Mouse (Mus musculus) left cerebral cortex, adult 9 months (tissue): ENCODE measurements around the gene Gm15262.
A peak's percentile ranks its signal among the peaks of the same experiment; 100 is the strongest.
"Not testable (repeated sequence)": the region's sequence is repeated elsewhere in the genome, so short reads cannot be mapped to it uniquely, and the experiment has no call there.

Experiments used
- DNase-seq, 2 experiments: peaks; one replicate each; pipeline ENCODE4 v3.0.0; 2022; ENCODE audit warnings: low spot score in 2 of 2

The Gm15262 gene

DNA sequence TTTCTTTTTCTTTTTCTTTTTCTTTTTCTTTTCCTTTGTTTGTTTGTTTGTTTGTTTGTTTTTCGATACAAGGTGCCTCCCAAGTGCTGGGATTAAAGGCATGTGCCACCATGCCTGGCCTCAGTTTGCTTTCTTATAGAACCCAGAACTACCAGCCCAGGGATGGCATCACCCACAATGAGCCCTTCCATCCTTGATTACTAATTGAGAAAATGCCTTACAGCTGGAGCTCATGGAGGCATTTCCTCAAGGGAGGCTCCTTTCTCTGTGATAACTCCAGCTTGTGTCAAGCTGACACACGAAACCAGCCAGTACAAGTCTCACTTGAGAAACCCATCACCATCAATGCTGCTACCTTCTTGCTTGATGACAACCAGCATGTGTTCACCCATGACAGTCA is at the start of gene Gm15262:
Gene Gm15262 (plus strand): TSS at position 301 of the 400 bp plus-strand sequence.
- DNase-seq, result not testable (repeated sequence)

GRCm38 (mm10) chrX:161308131-161308530 is 20.9 kb downstream of the Gm15262 start:
- DNase-seq, result no peak

DNA sequence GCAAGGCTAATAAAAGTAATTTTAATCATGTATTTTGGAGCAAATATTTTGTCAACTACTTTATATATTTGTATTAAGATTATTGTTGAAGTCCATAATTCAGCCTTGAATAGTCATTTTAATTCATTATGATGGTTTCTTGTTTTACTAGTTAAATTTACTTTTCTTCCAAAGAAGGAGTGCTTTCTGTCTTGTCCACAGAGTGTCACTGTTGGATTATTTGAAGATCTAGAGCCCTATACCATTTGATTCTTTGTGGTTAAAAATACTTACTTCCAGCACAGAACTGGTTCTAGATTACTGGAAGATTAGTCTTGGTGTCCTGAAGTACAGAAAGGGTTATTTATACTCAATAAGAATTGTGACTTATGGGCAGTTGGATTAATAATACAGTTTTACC is 29.2 kb downstream of the Gm15262 start:
- DNase-seq, result no peak

DNA sequence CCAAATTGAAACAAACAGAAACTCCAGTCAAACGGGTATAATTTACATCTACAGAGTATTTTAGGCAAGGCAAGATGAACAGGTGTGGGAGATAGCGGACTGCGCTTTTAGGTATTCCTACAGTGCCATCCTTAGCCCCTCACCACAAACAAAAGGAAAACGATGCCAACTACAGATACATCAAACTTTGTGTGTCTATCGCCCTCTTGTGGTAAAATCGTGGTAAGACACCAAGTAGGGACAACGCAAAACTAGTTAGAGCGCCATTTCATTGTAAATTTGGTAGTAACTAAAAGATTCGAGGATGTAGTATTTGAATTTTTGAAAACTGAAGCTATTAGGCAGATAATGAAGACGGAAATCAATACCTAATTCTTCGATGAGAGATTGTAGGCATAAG is 83.7 kb downstream of the Gm15262 start:
- DNase-seq, result no peak

DNA sequence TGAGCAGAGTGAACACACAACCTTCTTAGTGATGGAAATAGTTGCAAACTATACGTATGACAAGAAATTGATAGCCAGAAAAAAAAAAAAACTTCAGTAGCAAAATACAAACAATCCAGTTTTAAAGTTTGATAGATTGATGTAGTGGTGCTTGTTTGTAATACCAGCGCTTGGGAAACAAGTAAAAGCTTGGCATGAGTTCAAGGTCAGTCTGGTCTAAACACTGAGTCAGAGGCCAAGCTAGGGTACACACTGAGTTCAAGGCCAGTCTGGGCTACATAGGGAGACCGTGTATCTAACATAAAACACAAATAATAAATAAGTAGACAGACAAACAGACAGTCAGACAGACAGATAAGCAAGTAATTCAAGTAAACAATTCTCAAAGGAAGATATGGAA is 84.2 kb downstream of the Gm15262 start:
- no peak for DNase-seq

DNA sequence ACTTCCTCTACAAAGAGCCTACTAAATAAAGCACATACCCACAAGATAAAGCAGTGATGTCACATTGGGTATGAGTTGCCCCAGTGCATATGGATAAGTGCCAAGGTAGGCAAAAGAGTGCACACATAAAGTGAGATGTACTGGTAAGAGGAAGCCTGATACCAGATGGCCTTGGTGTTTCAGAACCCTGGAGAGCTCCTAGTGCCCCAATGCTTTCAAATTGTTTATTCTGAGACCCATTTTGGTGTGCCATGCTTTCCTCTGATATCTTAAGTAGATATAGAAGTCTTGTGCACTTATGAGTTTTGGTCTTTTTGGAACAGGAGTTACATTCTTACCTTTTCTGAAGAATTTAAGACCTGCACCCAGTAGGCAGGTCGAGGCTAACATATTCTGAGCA is 88.3 kb downstream of the Gm15262 start:
- no peak for DNase-seq

DNA sequence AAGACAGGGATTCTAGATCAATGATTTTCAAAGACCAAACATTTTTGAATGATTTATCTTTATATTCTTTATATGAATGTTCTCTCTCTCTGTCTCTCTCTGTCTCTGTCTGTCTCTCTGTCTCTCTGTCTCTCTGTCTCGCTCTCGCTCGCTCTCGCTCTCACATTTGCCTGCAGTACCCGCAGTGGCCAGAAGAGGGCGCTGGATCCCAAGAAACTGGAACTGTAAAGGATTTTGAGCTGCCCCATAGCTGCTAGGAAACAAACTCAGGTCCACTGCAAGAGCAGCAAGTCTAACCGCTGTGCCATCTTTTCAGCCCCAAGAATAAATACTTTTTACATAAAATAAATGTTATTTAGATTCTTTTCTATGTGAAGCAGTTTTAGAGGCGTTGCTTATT is 98.5 kb downstream of the Gm15262 start:
- DNase-seq, result peak in 1 of 2 experiments; percentile 26

DNA sequence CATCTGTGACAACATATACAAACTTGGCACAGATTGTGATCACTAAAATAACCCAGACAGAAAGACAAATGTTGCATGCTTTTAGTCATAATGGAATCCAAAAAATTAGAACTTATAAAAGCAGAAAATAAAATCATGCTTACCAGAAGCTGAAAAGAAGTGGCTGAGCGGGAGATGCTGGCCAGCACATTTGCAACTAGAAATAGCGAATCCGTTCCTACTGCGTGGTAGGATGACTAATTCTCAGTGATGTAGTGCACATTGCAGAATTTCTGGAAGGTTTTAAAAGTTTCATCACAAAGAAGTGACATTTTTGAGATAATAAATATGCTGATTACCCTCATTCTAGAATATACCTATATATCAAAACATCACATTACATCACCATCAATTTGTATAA is 100.7 kb downstream of the Gm15262 start:
- no peak for DNase-seq

DNA sequence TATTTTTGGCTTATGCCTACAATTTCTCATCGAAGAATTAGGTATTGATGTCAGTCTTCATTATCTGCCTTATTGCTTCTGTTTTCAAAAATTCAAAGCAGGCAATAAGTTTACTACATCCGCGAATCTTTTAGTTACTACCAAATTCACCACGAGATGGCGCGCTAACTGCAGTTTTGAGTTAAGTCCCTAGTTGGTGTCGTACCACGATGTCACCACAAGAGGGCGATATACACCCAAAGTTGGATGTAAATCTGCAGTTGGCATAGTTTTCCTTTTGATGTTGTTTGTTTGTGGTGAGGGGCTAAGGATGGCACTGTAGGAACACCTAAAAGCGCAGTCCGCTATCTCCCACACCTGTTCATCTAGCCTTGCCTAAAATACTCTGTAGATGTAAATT is 111.9 kb downstream of the Gm15262 start:
- peak in 1 of 2 experiments; percentile 81 for DNase-seq

- DNase-seq, result peak; percentile 11 to 41
These were observed 123.9 kb downstream of the Gm15262 start for GRCm38 (mm10) chrX:161411151-161411550.
